Mouse (Mus musculus) Patski (cell line): ENCODE data around the gene Olfr667. TPM values are rescaled to one million over a fixed set of nuclear protein-coding genes. Genes with fewer than 3 reads are reported as not detected.
"Not testable (repeated sequence)": the region's sequence is repeated elsewhere in the genome, so short reads cannot be mapped to it uniquely, and the experiment has no call there.

Experiments used
- ATAC-seq: fragments of 100-300 bp; one replicate; pipeline ENCODE4 v1.8.0; 2021
- CTCF ChIA-PET: fragments of 350-600 bp; sonication (Branson Sonifier 250); formaldehyde crosslinking; loops from one replicate; lab custom pipeline; 2022; ENCODE audit warnings: inconsistent platforms; lab: Charles Lee
- POLR2A ChIA-PET: fragments of 350-600 bp; sonication (Branson Sonifier 250); formaldehyde crosslinking; loops from one replicate; lab custom pipeline; 2022; ENCODE audit warnings: antibody characterized with exemption, inconsistent platforms; lab: Charles Lee
- DNase-seq: peaks from one replicate; pipeline ENCODE4 v3.0.0-alpha.2; 2011; ENCODE audit warnings: low read depth, low spot score
- H3K27me3 ChIP-seq: fragments of 371-371 bp; one replicate; pipeline ENCODE4 v1.5.1; 2021
- CTCF ChIP-seq: fragments of 100-300 bp; IDR thresholded peaks from one replicate; pipeline ENCODE4 v1.5.1; 2021
- in situ Hi-C: fragments of 300-500 bp; cut with MboI; formaldehyde crosslinking; loops from 3 replicates; pipeline ENCODE4 v1.11.1; 2018; ENCODE audit warnings: low pct_unique_long_range_greater_than_20kb, mixed read lengths
- polyA plus RNA-seq: library from polyadenylated mRNA; unstranded; gene quantifications from one replicate; pipeline ENCODE4 v1.2.3, GENCODE M21; 2021

The Olfr667 gene
- not detected for polyA plus RNA-seq

GRCm38 (mm10) chr7:104921382-104921781 lies at the start of gene Olfr667:
TSS of gene Olfr667 (minus strand) at chr7:104921482.
- in situ Hi-C loops = no loop called here
- ChIA-PET CTCF (no interaction called here), POLR2A (no interaction called here)
- ATAC-seq (no peak), DNase-seq (no peak)
- H3K27me3 ChIP-seq = no peaks in the 10 kb centered on the region
- no peak for TF ChIP-seq CTCF

DNA sequence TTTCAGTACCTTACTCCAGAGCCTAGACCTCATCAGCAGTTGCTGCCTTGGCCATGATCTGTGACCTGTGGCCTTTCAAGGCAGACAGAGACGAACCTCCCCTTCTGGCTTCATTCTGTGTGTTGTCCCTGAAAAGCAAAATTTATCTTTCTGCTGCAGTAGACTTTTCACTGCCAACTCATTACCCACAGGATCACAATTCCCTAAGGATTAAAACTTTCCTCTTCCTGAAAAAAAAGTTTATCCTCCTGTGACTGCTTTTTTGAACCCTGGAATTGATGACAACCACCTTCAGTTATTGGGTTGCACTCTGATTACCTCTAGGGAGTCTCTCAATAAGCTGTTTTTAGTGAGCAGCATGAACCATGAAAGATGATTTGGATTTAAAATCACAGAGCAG lies 41.2 kb upstream of the Olfr667 start, which contains the start of gene Olfr670:
Gene Olfr670 (minus strand): TSS at position 101 of the 400 bp plus-strand sequence.
- no peak for TF ChIP-seq CTCF
- no peaks in the 10 kb centered on the region for H3K27me3 ChIP-seq
- no peak for ATAC-seq
- no peak for DNase-seq
- POLR2A ChIA-PET = no interaction called here
- in situ Hi-C loops = no loop called here
- CTCF ChIA-PET = no interaction called here

- in situ Hi-C loops, POLR2A ChIA-PET, H3K27me3 ChIP-seq, CTCF ChIA-PET, DNase-seq, ATAC-seq: not testable (repeated sequence)
Measured at GRCm38 (mm10) chr7:104950234-104950633, 29.0 kb upstream of the Olfr667 start.

DNA sequence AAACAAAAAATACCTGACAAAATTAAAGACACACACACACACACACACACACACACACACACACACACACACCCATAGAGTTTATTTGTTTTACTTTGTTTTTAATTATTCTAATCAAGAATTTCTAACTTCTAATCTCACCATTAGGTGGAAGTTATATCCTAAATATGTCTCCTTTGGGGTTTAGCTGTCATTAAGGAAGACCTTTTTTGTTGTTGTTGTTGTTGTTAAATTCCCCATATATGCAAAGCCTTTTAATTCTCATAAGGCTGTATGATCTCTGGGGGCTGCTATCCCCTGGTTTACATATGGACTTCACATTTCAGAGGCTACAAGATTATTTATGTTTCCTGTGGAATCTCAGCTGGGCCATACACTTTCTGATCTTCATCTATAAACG lies 12.7 kb upstream of the Olfr667 start, which contains the start of gene Olfr669:
Gene Olfr669 (plus strand): TSS at position 301 of the 400 bp plus-strand sequence.
- in situ Hi-C loops = no loop called here
- DNase-seq (no peak), ATAC-seq (no peak)
- no peak for TF ChIP-seq CTCF
- no peaks in the 10 kb centered on the region for H3K27me3 ChIP-seq
- ChIA-PET CTCF (no interaction called here), POLR2A (no interaction called here)

- no peaks in the 10 kb centered on the region for H3K27me3 ChIP-seq
- ATAC-seq (no peak), DNase-seq (no peak)
- in situ Hi-C loops = no loop called here
- TF ChIP-seq CTCF = no peak
- ChIA-PET CTCF (no interaction called here), POLR2A (no interaction called here)
Measured at GRCm38 (mm10) chr7:104927957-104928356, 6.7 kb upstream of the Olfr667 start, which contains the start of gene Olfr668. TSS of gene Olfr668 (minus strand) at chr7:104928057.

GRCm38 (mm10) chr7:104895852-104896251 lies 25.4 kb downstream of the Olfr667 start, which contains the start of gene Olfr666:
TSS of gene Olfr666 (minus strand) at chr7:104895952.
- no peak for TF ChIP-seq CTCF
- in situ Hi-C loops = no loop called here
- DNase-seq (no peak), ATAC-seq (no peak)
- no peaks in the 10 kb centered on the region for H3K27me3 ChIP-seq
- ChIA-PET CTCF (no interaction called here), POLR2A (no interaction called here)

GRCm38 (mm10) chr7:104877731-104878130 lies 43.6 kb downstream of the Olfr667 start, which contains the start of gene Olfr665:
TSS of gene Olfr665 (plus strand) at chr7:104878031.
- in situ Hi-C loops = no loop called here
- no peak for TF ChIP-seq CTCF
- ATAC-seq (no peak), DNase-seq (no peak)
- ChIA-PET POLR2A (no interaction called here), CTCF (no interaction called here)
- no peaks in the 10 kb centered on the region for H3K27me3 ChIP-seq

Other genes with a start within 250 kb of the Olfr667 start
- gene Olfr661, start 235.0 kb downstream of the Olfr667 start, polyA plus RNA-seq = not detected
- gene Usp17le, start 144.0 kb downstream of the Olfr667 start, polyA plus RNA-seq = not detected
- not detected for gene Usp17lb, start 78.9 kb downstream of the Olfr667 start, polyA plus RNA-seq
- gene Usp17la, start 64.5 kb downstream of the Olfr667 start, polyA plus RNA-seq = not detected
- gene Olfr665, start 43.5 kb downstream of the Olfr667 start, polyA plus RNA-seq = not detected
- gene Olfr666, start 25.5 kb downstream of the Olfr667 start, polyA plus RNA-seq = not detected
- gene Olfr668, start 6.6 kb upstream of the Olfr667 start, polyA plus RNA-seq = not detected
- gene Olfr669, start 12.8 kb upstream of the Olfr667 start, polyA plus RNA-seq = not detected
- gene Olfr670, start 41.1 kb upstream of the Olfr667 start, polyA plus RNA-seq = not detected
- not detected for gene Olfr671, start 57.6 kb upstream of the Olfr667 start, polyA plus RNA-seq
- not detected for gene Olfr672, start 80.5 kb upstream of the Olfr667 start, polyA plus RNA-seq
- not detected for gene Olfr675, start 107.0 kb upstream of the Olfr667 start, polyA plus RNA-seq
- not detected for gene Olfr676, start 111.2 kb upstream of the Olfr667 start, polyA plus RNA-seq
- not detected for gene Olfr677, start 129.9 kb upstream of the Olfr667 start, polyA plus RNA-seq
- gene Olfr678, start 143.0 kb upstream of the Olfr667 start, polyA plus RNA-seq = not detected
- not detected for gene Olfr679, start 159.7 kb upstream of the Olfr667 start, polyA plus RNA-seq
- not detected for gene Olfr680-ps1, start 171.3 kb upstream of the Olfr667 start, polyA plus RNA-seq
- not detected for gene Olfr681, start 195.4 kb upstream of the Olfr667 start, polyA plus RNA-seq
- not detected for gene Olfr683, start 225.5 kb upstream of the Olfr667 start, polyA plus RNA-seq
- not detected for gene Olfr684, start 242.2 kb upstream of the Olfr667 start, polyA plus RNA-seq